Mouse (Mus musculus): ENCODE data around the gene Vmn1r101.
"Not testable (repeated sequence)": the region's sequence is repeated elsewhere in the genome, so short reads cannot be mapped to it uniquely, and the experiment has no call there.

Vmn1r101 gene

GRCm38 (mm10) chr7:20442493-20442892, at the start of gene Vmn1r101:
Vmn1r101 (minus strand) TSS chr7:20442593.
- in situ Hi-C loops (cut with MboI, MseI) = loop anchor here (5.0 to 25.0 kb wide), 2 partner anchors 345 to 1995 kb away; partner anchors contain the start of genes Vmn1r149 (in 2 of the 2) and Vmn1r113 (in 1 of the 2)

- in situ Hi-C loops (cut with MboI, MseI) = not testable (repeated sequence)
Observed at GRCm38 (mm10) chr7:20474825-20475224, 32.4 kb upstream of the Vmn1r101 start, which contains the start of gene Gm10670. Gm10670 (minus strand) TSS chr7:20474925.

- in situ Hi-C loops (cut with MboI, MseI) = loop anchor here in 1 of 2 experiments (25.0 kb wide), 1 partner anchor 845 kb away; the partner anchor contains the start of genes Vmn1r124 and Vmn1r125
Observed at GRCm38 (mm10) chr7:20417642-20418041, 24.8 kb downstream of the Vmn1r101 start, which contains the start of gene Vmn1r100. Vmn1r100 (plus strand) TSS chr7:20417942.

Measured in T-helper 17 cell (primary cell).